Mouse (Mus musculus) liver, embryonic 14.5 days (tissue): ENCODE measurements at regions not wholly inside any gene's neighbourhood (a gene's known extent, or its start where the extent isn't known, plus 50 kb on each side); places are given as distances from the start of the nearest gene placed in this dataset.

Experiments used
- CTCF ChIP-seq: IDR thresholded peaks from 2 replicates; pipeline ENCODE4 v1.5.1; 2016; ENCODE audit warnings: antibody characterized with exemption, low read depth, control low read depth
- EP300 ChIP-seq: IDR thresholded peaks from 2 replicates; pipeline ENCODE4 v1.6.1; 2016; ENCODE audit warnings: antibody characterized with exemption, low read depth

DNA sequence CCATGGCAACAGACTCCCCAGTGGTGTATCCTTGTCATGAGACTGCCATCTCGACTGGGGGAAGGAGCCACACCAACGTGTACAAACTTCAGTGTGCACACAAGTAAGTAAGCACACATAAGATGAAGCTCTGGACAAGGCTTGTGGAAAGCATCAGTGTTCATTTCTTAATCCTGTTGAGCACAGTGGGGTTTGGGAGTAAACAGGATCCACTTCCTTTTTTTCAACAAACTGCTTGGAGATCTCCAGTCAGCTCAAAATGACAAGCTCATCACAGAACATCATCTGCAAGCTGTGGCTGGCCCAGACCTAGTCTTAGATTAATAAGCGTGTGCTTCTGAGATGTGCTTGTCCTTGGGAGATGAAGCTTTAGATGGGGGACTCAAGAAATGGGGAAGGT is 75.6 kb upstream of the Nrp1 start:
- no peak for TF ChIP-seq CTCF
- TF ChIP-seq EP300, result no peak
